Mouse (Mus musculus) lung, adult 2 months (tissue): ENCODE measurements at regions not wholly inside any gene's neighbourhood (a gene's known extent, or its start where the extent isn't known, plus 50 kb on each side); places are given as distances from the start of the nearest gene placed in this dataset.

Source experiments
- CTCF ChIP-seq: fragments of 200-500 bp; IDR thresholded peaks from 2 replicates; pipeline ENCODE4 v1.5.1; 2011; ENCODE audit warnings: mild to moderate bottlenecking, low read length, control low read depth; ENCODE audit not compliant: insufficient read depth
- POLR2A ChIP-seq: fragments of 200-500 bp; IDR thresholded peaks from 2 replicates; pipeline ENCODE4 v1.6.1; 2011; ENCODE audit warnings: low read depth, mild to moderate bottlenecking, control low read depth, low read length, borderline replicate concordance; ENCODE audit errors: extremely low read depth

DNA sequence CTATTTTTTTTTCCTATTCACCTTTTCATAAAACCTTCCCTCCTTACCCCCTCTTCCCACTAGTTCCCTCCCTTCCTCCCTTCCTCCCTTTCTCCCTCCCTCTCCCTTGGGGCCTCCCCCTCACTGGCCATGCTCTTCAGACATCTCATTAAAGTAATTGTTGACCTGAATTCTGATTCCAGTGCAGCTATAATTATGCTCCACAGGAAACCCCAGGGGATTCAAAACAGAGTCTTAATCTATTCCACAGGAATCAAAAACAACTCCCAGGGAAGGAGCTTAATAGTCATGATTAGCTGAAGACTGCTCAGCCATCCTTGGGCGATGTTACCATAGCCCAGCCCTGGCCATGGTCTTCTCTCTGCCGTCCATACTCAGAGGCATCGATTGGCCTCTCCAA is 123.7 kb upstream of the Mocs1 start:
- TF ChIP-seq CTCF: no peak
- no peak for TF ChIP-seq POLR2A
